Mouse (Mus musculus) embryonic fibroblast, embryonic 13.5 days (primary cell): ENCODE data around the gene Mcm10. TPM values are rescaled to one million over a fixed set of nuclear protein-coding genes. Genes with fewer than 3 reads are reported as not detected.

ENCODE experiments used
- H3K27ac ChIP-seq: 2 replicates; pipeline ENCODE4 v1.5.1; 2012; ENCODE audit warnings: low read length, control low read depth, inconsistent platforms; ENCODE audit not compliant: insufficient read depth
- H3K4me1 ChIP-seq: 2 replicates; pipeline ENCODE4 v1.6.1; 2011; ENCODE audit warnings: low read length; ENCODE audit not compliant: control insufficient read depth, insufficient read depth
- H3K4me3 ChIP-seq: 2 replicates; pipeline ENCODE4 v1.5.1; 2011; ENCODE audit warnings: mild to moderate bottlenecking, control low read depth, low read length; ENCODE audit not compliant: insufficient read depth
- CTCF ChIP-seq: IDR thresholded peaks from 2 replicates; pipeline ENCODE4 v1.5.1; 2011; ENCODE audit warnings: mild to moderate bottlenecking, control low read depth, low read length, moderate library complexity, borderline replicate concordance; ENCODE audit not compliant: insufficient read depth
- POLR2A ChIP-seq: IDR thresholded peaks from 2 replicates; pipeline ENCODE4 v1.6.1; 2011; ENCODE audit warnings: low read depth, mild to moderate bottlenecking, control low read depth, low read length, moderate library complexity
- polyA plus RNA-seq: library from polyadenylated mRNA; stranded (reverse); fragments of >200 nt; gene quantifications from 2 replicates; pipeline ENCODE4 v1.2.4, GENCODE M21; 2011; ENCODE audit warnings: low read depth; ENCODE audit not compliant: missing spikeins, insufficient read length

Mcm10 gene
- polyA plus RNA-seq, 1 experiment = 14.4 TPM

DNA sequence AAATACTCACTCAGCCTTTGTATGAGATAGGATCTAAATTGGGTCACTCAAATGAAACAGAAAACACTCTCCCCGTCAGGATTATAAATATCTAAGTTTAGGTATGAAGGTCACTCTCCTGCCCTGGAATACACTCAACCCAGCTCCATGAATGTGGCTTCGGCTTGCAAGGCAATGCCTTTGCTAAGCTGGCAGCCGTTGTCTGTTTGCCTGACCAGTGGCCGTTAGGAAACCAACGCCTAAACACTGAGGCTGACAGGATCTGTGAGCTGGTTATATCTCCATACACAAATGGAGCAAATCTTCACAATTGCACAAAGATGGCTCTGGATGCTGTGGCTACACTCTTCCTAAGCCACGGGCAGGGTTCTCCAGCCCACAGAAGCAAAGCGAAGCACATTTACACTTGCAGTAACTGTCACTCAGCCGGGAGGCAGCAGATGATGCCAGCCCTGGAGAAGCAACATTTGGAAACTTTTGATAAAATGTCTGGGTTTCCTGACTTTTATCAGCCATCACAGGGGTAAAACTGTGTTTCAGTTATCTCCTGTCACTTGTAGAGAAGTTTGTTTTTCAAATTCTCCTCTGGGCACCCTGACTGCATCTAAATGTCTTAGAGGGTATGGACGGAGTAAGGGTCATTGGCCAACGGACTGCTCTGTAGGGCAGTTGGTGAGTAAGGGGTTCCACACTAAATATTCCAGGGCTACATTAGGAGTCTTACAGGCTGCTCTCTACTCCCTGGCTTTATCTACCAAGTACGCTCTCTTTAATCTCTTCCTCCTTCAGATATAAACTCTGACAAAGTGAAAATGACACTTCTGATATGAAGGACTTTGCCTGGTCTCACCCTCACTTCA, 30.3 kb upstream of the Mcm10 start:
- TF ChIP-seq CTCF (no peak), POLR2A (no peak)
- H3K4me3 ChIP-seq = no peak overlapping the region
- H3K4me1 ChIP-seq = no peaks in the 10 kb centered on the region
- no peak overlapping the region for H3K27ac ChIP-seq

- no peak overlapping the region for H3K4me3 ChIP-seq
- no peak overlapping the region for H3K27ac ChIP-seq
- TF ChIP-seq POLR2A = no peak
- no peak for TF ChIP-seq CTCF
- H3K4me1 ChIP-seq = no peaks in the 10 kb centered on the region
Observed at GRCm38 (mm10) chr2:5041854-5042253, 29.3 kb upstream of the Mcm10 start.

DNA sequence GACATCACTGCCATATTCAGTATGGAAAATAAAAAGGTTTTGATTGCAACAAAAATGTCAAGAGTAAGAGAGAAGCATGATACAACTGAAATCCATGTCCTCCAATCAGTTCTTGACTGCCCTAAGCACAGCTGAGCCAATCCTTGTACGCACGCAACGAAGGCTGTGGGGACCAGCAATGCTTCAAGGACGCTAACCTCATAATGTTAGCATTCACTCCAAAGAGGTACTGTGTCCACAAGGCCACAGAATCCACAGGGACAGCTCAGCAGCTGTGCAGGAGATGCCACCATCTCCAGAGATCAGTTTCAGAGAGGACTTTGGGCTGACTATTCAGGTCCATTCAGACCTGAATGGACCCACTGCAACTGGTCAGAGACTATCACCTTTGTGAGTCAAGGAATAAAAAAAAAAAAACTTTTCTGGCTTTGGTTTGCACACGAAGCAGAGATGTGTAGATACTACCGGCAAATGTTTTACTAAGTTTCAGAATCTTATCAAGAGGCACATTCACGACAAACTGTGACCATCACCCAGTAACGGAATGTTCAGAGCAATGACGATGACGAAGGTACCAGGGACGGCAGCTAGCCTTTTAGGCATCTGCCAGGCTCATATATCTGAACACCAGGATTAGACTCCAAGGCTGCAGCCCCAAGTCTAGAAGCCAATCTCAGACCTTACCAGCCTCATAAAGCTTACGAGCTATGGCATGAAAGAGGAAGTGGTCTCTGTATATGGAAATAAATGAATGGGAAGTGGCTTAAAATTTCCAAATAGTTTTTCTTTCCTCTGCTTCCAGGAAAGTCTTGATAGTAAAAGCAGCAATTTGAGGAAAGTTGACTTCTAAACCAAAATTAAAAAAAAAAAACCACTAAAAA, 27.9 kb upstream of the Mcm10 start:
- no peak overlapping the region for H3K27ac ChIP-seq
- H3K4me3 ChIP-seq = no peak overlapping the region
- TF ChIP-seq POLR2A (no peak), CTCF (no peak)
- no peaks in the 10 kb centered on the region for H3K4me1 ChIP-seq

GRCm38 (mm10) chr2:5039350-5040170, 27.0 kb upstream of the Mcm10 start:
- no peak for TF ChIP-seq POLR2A
- no peak for TF ChIP-seq CTCF
- no peaks in the 10 kb centered on the region for H3K4me1 ChIP-seq
- H3K27ac ChIP-seq = no peak overlapping the region
- H3K4me3 ChIP-seq = no peak overlapping the region

DNA sequence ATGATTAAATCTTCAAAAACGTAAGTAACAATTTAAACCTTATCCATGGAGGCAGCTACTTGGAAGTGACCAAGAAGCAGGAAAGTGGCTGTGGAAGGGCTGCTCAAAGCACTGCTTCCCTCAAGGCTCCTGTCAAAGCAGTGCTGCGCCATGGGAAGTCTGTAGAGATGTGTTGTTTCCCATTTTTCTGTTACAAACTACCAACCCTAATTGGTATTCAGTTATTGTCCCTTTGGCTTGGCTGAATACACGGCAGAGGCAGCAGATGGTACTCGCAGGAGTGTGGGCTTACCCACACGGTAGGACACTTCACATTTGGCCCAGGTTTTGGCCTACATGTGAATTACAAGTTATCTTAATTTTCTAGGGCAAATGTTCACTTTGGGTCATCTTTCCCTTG, 25.7 kb upstream of the Mcm10 start:
- Histone ChIP-seq H3K4me1 (no peaks in the 10 kb centered on the region), H3K27ac (no peak overlapping the region), H3K4me3 (no peak overlapping the region)
- no peak for TF ChIP-seq POLR2A
- no peak for TF ChIP-seq CTCF

- Histone ChIP-seq H3K4me1 (no peaks in the 10 kb centered on the region), H3K4me3 (no peak overlapping the region), H3K27ac (no peak overlapping the region)
- TF ChIP-seq POLR2A (no peak), CTCF (no peak)
Observed at GRCm38 (mm10) chr2:5037390-5037789, 24.8 kb upstream of the Mcm10 start.

- no peak overlapping the region for H3K27ac ChIP-seq
- H3K4me3 ChIP-seq = no peak overlapping the region
- H3K4me1 ChIP-seq = no peaks in the 10 kb centered on the region
- TF ChIP-seq CTCF (no peak), POLR2A (no peak)
Observed at GRCm38 (mm10) chr2:5036411-5037076, 24.0 kb upstream of the Mcm10 start.

DNA sequence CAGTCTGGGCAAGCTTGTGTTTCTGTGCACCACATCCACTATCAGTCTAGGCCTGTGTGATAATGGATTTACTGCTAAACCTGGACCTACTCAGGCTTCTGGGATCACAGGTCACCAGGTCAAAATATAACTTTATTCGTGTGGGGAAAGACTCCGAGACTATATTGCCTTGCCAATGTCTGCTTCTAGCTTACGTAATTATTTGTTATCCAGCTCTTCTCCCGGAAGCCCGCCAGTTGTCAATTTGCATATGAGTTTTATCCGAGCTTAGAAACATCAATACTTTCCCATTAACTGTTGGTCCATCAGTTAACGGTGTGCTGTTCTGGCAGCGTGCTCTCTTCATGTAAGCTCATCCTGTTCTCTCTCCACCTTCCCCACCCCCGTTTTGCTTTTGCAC, 22.6 kb upstream of the Mcm10 start:
- TF ChIP-seq POLR2A (no peak), CTCF (no peak)
- Histone ChIP-seq H3K4me1 (no peaks in the 10 kb centered on the region), H3K4me3 (no peak overlapping the region), H3K27ac (no peak overlapping the region)

GRCm38 (mm10) chr2:5034801-5035200, 22.2 kb upstream of the Mcm10 start:
- no peaks in the 10 kb centered on the region for H3K4me1 ChIP-seq
- no peak overlapping the region for H3K4me3 ChIP-seq
- TF ChIP-seq POLR2A (no peak), CTCF (no peak)
- no peak overlapping the region for H3K27ac ChIP-seq
